Mouse (Mus musculus) megakaryocyte, embryonic 14.5 days (primary cell): Measurements from ENCODE around the gene Myl12a.

Experiments used
- FLI1 ChIP-seq: IDR thresholded peaks from 2 replicates; pipeline ENCODE4 v1.6.1; 2012; ENCODE audit warnings: low read length, inconsistent platforms, mixed read lengths
- GATA1 ChIP-seq: IDR thresholded peaks from 3 replicates; pipeline ENCODE4 v1.6.1; 2012; ENCODE audit warnings: mixed read lengths, low read length, inconsistent platforms, borderline replicate concordance

GRCm38 (mm10) chr17:70965281-70965680 is 37.4 kb downstream of the Myl12a start:
- TF ChIP-seq GATA1: no peak
- no peak for TF ChIP-seq FLI1
